Mouse (Mus musculus) granulocyte monocyte progenitor cell, adult 5-6 weeks (primary cell): ENCODE data around the gene Dusp5. TPM values are rescaled to one million over a fixed set of nuclear protein-coding genes. Genes with fewer than 3 reads are reported as not detected.
A peak's percentile ranks its signal among the peaks of the same experiment; 100 is the strongest.

Experiments
- ATAC-seq: replicated peaks from 2 replicates; pipeline ENCODE4 v1.8.0; 2016; ENCODE audit warnings: mild to moderate bottlenecking, moderate TSS enrichment, inconsistent platforms; ENCODE audit not compliant: poor library complexity, severe bottlenecking
- total RNA-seq, 2 experiments: library from RNA; stranded (forward) in 1 of 2; stranded (reverse) in 1 of 2; fragments of 200-712, 200-1000 nt in 1 of 2; fragments of >200 nt in 1 of 2; fragmentation: Nextera tagmentation in 1 of 2; gene quantifications; 2 replicates each; pipeline ENCODE4 v1.2.3; 2014 to 2017

The Dusp5 gene
- total RNA-seq, 2 experiments from 2014 or later, result 4.0 to 4.2 TPM

GRCm38 (mm10) chr19:53538796-53539195 lies 9.9 kb downstream of the Dusp5 start:
- peak; percentile 66 for ATAC-seq

GRCm38 (mm10) chr19:53539296-53539695 lies 10.4 kb downstream of the Dusp5 start:
- no peak for ATAC-seq

- no peak for ATAC-seq
These were observed 14.7 kb downstream of the Dusp5 start for GRCm38 (mm10) chr19:53543602-53544001.

- ATAC-seq, result peak; percentile 23
These were observed 16.1 kb downstream of the Dusp5 start for GRCm38 (mm10) chr19:53544923-53545561.

GRCm38 (mm10) chr19:53547597-53547996 lies 18.7 kb downstream of the Dusp5 start:
- peak; percentile 36; the same call in 1 of the 2 replicates for ATAC-seq

- ATAC-seq, result no peak
These were observed 22.1 kb downstream of the Dusp5 start for GRCm38 (mm10) chr19:53550972-53551371.

- ATAC-seq, result no peak
These were observed 23.4 kb downstream of the Dusp5 start for GRCm38 (mm10) chr19:53552216-53552786.

- no peak for ATAC-seq
These were observed 23.9 kb downstream of the Dusp5 start for GRCm38 (mm10) chr19:53552795-53553194.

GRCm38 (mm10) chr19:53554402-53554801 lies 25.5 kb downstream of the Dusp5 start:
- 0 out of 2 replicates have a peak, but pooled peaks have one; percentile 33 for ATAC-seq

GRCm38 (mm10) chr19:53554981-53555616 lies 26.2 kb downstream of the Dusp5 start:
- peak; percentile 51 for ATAC-seq

- no peak for ATAC-seq
These were observed 27.9 kb downstream of the Dusp5 start for GRCm38 (mm10) chr19:53556841-53557240.

GRCm38 (mm10) chr19:53557267-53557936 lies 28.5 kb downstream of the Dusp5 start:
- ATAC-seq, result peak; percentile 71

- no peak for ATAC-seq
These were observed 31.5 kb downstream of the Dusp5 start for GRCm38 (mm10) chr19:53560436-53560835.

GRCm38 (mm10) chr19:53564174-53564573 lies 35.3 kb downstream of the Dusp5 start:
- ATAC-seq, result peak; percentile 39

GRCm38 (mm10) chr19:53565565-53566277 lies 36.8 kb downstream of the Dusp5 start:
- ATAC-seq, result peak; percentile 95

GRCm38 (mm10) chr19:53567864-53568263 lies 39.0 kb downstream of the Dusp5 start:
- ATAC-seq, result peak; percentile 16; the same call in 1 of the 2 replicates

GRCm38 (mm10) chr19:53568553-53568952 lies 39.6 kb downstream of the Dusp5 start:
- no peak for ATAC-seq

- no peak for ATAC-seq
These were observed 42.1 kb downstream of the Dusp5 start for GRCm38 (mm10) chr19:53571056-53571455.

- ATAC-seq, result peak; percentile 65
These were observed 42.9 kb downstream of the Dusp5 start for GRCm38 (mm10) chr19:53571501-53572428.
